Mouse (Mus musculus) monocyte, adult 5-6 weeks (primary cell): ENCODE measurements around the gene Stk4. TPM values are rescaled to one million over a fixed set of nuclear protein-coding genes. Genes with fewer than 3 reads are reported as not detected.
"Not testable (repeated sequence)": the region's sequence is repeated elsewhere in the genome, so short reads cannot be mapped to it uniquely, and the experiment has no call there.

Source experiments
- ATAC-seq: fragments of 153-309, 156-312 bp; replicated peaks from 2 replicates; pipeline ENCODE4 v1.8.0; 2017; ENCODE audit warnings: mild to moderate bottlenecking; ENCODE audit not compliant: low TSS enrichment, insufficient number of reproducible peaks, severe bottlenecking, poor library complexity, low FRiP score
- total RNA-seq: library from RNA; stranded (forward); fragments of 200-1000, 200-491, 200-594 nt; gene quantifications from 3 replicates; pipeline ENCODE4 v1.2.3, GENCODE M21; 2017

Gene Stk4
- total RNA-seq: 304 to 378 TPM (median 341 TPM) in 3 replicates

DNA sequence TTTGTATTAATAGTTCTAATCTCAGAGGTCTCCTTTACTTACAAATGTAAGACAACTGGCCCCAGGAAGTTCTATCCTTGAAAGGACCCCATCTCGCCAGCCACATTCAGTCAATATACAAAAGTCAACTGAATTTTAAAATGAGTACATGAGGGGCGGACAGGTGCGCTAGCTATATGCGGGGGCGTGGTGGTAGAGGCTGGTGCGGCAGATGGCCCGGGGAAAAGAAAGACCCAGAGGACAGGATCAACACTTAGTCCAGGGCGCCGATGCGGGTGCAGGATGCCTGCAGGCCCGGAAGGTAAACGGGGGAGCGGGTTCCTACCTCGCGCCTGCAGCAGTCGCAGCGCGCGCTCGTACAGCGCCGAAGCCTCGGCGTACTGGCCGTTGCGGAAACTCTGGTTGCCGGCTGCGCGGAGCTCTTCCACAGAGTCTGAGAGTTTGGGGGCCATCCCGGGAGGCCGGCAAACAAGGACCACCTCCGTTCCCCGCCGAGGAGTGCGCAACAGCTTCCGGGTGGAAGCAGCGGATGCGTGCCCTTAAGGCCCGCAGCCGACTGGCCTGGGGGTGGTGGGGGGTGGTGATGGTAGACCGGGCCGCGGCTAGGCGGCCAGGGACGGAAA is at the start of gene Stk4:
Gene Stk4 (plus strand): TSS at position 181 of the 623 bp plus-strand sequence.
- ATAC-seq: no peak

DNA sequence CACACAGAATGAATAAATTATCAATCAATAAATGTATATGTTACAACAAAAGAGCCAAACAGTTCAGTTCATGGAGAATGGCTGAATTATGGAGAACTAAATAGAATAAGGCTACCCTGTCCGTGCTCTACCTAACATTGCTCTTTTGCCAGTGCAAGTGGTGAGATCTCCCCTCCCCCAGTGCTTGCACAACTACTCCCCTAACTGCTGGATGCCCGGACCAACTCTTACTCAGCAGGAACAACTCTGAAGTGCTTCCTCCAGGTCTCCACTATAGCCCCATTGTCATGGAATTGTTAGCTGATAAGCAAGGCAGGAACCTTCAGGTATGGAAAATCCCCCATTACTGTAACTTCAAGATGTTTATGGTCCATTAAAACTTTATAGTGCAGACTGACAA is 48.0 kb upstream of the Stk4 start:
- ATAC-seq: no peak

DNA sequence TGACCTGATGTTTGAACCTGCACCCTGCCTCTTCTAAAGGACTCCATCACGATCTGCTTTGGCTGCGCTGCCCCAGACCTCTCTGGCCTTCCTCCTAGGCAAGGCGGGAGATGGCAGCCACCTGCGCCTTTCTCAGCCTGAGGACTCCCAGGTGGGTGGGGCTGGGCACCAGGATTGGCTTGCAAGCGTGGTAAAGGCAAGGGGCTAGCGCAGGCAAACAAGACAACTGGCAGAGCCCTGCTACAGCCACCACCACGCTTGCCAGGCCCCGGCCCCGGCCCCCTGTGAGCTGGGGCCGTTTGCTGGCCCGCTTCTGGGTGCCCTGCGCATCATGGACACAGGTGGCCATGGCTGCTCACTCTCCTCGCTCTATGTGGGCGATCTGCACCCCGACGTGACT is 45.0 kb upstream of the Stk4 start, which contains the start of gene Pabpc1l:
Gene Pabpc1l (plus strand): TSS at position 301 of the 400 bp plus-strand sequence.
- ATAC-seq: no peak

DNA sequence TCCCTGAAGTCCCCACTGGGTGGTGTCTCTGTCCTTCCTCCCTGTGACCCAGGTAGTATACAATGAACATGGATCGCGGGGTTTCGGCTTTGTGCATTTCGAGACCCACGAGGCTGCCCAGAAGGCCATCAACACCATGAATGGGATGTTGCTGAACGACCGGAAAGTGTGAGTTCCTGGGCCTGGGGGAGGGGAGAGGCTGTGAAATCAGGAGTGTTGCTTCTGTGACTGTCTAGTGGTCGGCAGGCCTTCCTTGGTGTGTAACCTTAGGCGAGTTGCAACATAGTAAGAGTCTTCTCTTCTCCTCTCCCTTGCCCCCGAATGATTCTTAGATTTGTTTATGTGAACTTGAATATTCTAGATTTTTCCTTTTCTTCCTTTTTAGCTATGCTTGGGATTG is 39.0 kb upstream of the Stk4 start:
- ATAC-seq: no peak

DNA sequence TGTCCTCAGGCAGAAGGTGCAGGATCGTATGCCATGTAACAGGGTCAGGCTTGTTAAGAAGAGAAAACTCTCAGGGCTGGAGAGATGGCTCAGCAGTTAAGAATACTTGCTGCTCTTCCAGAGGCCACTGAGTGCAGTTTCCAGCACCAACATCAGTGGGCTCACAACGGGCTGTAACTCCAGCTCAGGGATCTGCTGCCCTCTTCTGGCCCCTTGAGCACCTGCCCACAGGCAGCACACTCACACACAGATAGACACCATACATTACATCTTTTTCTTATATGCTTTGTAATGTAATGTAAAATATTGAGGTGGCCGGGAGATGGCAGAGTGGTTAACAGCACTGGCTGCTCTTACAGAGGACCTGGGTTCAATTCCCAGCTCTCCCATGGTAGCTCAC is 37.1 kb upstream of the Stk4 start:
- no peak for ATAC-seq

DNA sequence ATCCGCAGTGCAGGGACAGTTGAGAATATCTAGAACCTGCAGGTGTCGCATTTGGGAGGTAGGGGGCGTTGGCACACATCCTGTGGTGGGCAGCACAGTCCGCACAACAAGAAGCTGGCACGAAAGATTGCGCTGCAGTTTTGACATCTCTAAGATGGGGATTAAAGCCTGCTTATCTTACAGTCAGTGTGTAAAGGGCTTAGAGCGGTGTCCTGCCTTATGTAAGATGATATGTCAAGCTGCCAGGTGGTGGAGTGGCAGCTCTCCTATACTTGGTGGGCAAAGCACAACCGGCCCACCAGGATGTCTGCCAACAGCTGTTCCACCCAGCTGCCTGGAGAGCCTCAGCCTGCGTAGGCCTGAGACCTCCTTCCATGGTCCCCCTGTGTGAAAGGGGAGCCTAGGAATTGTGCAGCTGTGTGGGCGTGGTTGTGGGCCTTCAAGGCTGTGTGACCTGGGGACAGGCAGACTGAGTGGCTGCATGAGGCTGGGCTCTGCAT is 33.6 kb upstream of the Stk4 start:
- ATAC-seq: no peak

DNA sequence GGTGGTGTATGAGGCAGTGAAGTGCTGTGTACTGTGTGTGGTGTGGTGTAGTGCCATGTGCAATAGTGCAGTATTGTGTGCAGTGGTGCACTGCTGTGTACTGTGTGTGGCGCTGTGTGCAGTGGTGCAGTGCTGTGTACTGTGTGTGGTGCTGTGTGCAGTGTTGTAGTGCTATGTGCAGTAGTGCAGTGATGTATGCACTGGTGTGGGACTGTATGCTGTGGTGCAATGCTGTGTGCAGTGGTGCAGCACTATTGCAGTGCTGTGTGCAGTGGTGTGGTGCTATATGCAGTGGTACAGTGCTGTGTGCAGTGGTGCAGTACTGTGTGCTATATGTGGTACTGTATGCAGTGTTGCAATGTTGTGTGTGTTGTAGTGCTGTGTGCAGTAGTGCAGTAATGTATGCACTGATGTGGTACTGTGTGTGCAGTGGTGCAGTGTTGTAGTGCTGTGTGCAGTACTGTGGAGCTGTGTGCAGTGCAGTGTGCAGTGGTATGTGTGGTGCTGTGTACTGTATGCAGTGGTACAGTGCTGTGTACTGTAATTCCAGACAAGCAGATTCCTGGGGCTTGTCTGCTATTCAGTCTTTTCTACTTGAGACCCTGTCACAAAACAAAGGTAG is 31.6 kb upstream of the Stk4 start:
- no peak for ATAC-seq

DNA sequence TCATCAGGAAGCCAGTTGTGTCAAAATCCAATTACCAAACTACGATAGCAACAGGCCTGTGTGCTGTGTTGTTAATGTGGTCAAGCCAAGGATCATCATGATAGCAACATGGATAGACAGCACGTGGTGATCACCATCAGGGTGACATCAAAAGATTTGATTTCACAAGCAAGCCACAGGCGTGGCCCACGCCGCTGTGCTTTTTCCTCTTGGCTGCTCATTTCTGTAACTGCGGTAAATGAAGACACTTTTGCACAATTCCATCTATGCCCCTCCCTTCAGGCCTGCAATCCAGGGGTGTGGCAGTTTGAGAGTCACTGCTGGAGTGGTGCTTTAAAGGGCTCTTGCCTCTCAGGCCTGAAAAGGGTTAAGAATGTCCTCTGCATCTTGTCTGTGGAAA is 29.2 kb upstream of the Stk4 start:
- peak; percentile 92 for ATAC-seq

DNA sequence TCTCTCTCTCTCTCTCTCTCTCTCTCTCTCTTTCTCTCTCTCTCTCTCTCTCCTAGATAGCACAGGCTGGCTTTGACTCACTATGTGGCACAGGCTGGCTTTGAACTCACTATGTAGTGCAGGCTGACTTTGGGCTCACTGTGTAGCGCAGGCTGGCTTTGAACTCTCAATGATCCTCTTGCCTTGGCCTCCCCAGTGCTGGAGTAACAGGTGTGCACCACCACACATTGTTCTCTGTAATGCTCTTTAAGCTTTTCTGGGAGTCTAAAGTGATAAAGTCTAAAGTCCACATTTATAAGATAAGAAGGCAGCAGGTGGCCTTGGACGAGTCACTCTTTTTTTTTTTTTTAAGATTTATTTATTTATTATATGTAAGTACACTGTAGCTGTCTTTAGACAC is 28.6 kb upstream of the Stk4 start:
- ATAC-seq: no peak

DNA sequence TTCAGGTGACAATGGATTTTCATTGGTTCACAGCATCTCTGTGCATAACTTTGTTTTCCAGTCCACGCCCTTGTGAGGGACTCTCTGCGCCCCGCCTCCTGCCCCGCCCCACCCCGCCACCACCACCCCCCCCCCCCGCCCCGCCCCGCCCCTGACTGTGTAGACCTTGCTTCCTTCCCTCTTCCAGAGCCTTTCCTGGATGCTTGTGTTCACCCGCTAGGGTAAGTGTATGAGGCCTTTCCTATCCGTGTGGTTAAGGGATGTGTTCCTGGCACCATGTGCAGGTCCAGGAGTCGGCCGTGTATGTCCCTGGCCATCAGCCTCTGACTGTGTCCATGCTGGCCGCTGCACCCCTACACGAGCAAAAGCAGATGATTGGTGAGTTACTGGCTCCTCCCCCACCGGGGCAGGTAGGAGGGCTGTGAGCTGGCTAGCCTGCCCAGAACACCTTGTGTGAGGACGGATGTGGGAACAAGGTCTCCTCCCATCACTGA is 22.9 kb upstream of the Stk4 start:
- peak; percentile 67 for ATAC-seq

DNA sequence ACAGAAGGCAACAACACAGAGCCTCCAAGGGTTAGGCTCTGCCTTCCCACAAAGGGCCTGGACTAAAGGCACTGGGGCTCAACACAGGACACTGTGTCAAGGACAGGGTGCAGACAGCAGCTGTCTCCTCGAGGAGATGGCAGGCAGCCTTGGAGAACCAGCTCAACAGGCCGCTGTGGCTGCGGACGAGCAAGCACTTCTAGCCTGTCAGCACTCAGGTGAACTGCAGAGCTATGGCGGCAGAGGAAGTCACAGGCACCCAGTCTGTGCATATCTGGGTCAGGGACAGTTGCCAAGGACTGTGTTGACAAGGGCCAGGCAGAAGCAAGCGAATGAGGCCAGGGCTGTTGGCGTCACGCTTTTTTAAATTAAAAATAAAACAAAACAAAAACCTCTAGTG is 16.4 kb upstream of the Stk4 start:
- ATAC-seq: 0 out of 2 replicates have a peak, but pooled peaks have one; percentile 16

DNA sequence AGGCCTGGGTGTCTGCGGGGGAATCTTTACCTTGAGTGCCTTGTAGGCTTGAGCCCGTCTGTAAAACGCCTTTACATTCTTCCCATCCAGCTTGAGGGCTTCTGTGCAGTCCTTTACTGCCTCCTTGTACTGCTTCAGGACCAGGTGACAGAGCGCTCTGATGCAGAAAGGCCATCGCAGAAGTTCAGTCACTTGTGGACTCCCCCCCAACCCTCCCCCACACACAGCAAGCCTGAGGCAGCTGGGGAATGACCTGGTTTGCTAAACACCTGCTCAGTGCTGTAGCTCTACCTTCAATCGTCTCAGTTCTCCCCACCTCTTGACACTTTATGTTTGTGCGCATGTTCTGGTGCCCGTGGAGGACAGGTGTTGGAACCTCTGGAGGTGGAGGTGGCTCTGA is 15.5 kb upstream of the Stk4 start:
- ATAC-seq: no peak

DNA sequence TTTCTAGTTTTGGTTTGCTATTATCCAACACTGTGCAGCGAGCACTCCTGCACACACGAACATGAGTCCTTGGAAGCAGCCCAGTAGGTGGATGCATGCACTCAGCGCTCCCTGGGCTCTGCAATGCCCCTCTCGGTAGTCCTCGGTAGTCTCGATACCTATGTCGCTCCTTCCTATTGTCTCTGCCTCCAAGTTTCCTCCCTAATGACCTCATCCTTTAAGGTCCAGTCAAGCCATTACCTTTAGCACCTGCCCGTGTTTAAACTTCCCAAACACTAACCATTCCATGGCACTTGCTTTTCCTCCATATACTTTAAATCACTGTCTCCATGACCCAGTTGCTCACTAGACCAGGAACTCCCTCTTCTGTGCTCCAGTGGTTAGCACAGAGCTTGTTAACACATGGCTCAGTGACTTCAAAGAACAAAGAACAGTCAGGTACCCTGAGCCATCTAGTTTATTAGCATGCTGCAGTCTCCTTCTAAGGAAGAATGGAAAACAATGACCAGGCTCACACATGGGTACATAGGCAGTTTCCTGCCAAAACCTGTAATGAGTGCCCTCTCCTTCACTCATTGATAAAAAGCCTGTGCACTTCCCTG is 10.4 kb upstream of the Stk4 start:
- ATAC-seq: no peak

DNA sequence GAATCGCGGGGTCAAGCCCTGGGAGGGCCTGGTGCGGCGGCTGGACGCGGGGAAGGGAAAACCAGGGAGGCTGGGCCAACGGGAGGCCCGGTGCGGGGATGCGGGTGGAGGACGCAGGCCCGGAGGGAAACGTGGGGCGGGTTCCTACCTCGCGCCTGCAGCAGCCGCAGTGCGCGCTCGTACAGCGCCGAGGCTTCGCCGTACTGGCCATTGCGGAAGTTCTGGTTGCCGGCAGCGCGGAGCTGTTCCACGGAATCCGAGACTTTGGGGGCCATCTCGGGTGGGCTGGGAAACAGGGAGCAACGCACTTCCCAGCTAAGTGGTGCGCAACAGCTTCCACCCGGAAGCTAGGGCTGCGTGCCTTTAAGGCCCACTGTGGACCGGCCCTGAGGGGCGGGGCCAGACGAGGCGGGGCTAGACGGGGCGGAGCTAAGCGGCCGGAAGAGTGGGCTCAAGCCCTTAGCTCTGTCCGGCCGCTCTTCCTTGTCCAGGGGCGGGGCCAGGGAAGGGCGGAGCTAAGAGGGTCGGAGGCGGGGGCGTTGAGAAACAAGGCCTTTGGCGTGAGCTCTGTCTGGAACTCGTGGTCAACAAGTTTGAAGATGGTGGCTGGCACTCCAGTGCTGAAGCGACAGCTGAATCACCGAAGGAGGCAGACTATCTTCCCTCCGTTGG is 779 bp downstream of the Stk4 start, which contains the start of gene Tomm34:
Gene Tomm34 (minus strand): TSS at position 405 of the 672 bp plus-strand sequence.
- ATAC-seq: peak; percentile 72

DNA sequence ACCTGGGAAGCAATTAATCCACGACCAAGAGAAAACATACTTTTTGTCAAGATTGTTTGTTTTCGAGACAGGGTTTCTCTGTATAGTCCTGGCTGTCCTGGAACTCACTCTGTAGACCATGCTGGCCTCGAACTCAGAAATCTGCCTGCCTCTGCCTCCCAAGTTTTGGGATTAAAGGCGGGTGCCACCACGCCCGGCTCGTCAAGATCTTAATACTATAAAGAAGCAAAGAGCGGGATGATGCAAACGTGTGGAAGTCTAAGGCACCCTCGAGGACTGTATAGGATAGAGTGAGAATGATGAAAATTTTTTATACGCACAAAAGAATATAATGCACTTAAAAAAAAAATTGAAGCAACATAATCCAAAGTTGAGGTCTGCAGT is 1.3 kb downstream of the Stk4 start:
- not testable (repeated sequence) for ATAC-seq

DNA sequence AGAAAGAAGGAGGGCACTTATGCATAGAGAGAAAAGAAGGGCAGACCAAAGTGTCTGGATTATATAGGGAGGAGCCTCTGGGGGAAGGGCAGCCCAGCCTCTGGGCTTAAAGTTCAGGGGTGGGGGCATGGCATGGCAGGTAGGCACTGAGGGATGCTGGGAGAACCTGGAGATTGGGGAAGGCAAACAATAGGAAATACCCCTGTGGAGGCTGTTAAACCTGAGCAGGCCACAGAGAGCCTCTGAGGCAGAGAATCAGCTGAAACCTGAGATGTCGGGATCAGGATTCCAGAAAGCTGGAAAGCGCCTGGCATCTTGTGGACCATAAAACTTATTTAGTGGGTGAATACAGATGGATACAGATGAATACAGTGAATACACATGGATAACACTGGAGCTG is 2.0 kb downstream of the Stk4 start:
- no peak for ATAC-seq

DNA sequence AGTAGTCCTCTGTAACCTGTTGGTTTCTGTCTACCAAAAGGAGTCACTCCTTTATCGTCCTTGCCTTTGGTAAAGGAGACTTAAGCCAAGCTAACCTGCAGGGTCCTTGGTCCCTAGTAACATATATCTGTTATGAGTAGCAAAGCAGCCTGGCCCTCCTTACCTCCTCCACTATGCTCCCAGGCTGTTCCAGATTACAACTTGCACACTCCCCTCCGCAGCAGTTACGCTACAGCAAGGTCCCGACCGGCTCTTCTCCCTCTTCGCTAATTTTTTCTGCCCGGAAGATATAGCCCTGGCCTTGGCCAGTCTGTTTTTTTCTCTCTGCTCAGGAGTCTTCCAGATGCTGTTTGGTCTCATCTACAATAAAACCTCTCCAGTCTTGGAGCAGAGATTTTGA is 3.0 kb downstream of the Stk4 start:
- no peak for ATAC-seq

DNA sequence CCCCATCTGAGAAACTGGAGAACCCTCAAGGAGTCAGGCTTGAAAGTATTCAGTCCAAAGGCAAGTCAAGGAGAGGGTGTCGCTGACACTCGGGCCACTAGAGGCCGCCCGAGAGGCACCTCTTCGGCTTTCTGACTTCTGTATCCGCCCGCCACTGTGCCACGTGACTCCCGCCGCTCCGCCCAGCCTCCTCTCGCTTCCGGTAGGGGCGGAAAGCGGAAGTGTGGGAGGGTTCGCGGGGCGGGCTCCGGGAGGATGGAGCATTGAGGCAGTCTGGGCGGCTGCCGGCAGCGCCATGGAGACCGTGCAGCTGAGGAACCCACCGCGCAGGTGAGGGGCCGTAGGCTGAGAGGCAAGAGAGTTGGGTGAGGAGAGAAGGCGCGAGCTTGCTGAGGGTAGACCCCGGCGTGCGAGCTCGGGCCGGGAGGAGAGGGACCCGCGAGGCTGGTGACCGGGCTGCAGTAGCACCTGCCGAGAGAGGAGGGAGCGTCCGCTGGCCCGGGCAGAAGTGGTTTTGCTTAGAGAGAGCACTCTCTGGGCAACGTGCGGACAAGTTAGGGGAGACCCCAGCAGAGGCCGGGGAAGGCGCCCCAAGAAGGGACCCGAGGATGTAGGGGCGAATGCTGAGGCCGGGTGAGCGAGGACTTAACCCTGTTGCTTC is 3.9 kb downstream of the Stk4 start:
- peak; percentile 85 for ATAC-seq

DNA sequence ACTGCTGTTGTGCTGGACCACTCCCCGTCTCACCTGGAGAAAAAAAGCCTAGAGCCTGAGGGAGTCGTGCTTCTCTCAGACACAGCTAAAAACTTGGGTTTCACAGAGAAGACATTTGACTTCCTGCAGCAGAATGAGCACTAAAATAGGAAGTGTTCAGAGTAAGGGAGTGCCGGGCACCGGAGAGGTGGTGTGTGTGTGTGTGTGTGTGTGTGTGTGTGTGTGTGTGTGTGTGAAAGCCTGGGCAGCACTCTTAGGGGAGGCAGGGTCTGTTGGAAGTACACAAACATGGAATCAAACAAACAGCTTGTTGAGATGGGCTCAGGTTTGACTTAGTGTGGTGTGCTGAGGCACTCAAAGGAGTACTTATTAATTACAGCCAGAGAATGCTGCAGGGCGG is 5.0 kb downstream of the Stk4 start:
- peak; percentile 18; the same call in 1 of the 2 replicates for ATAC-seq
